Mouse (Mus musculus): ENCODE data around the gene Ptpn14.

Ptpn14 gene

GRCm38 (mm10) chr1:189887518-189887917 is 159.4 kb downstream of the Ptpn14 start:
- no peak for DNase-seq (ENCODE audit: extremely low read depth, low read depth, low spot score)

DNA sequence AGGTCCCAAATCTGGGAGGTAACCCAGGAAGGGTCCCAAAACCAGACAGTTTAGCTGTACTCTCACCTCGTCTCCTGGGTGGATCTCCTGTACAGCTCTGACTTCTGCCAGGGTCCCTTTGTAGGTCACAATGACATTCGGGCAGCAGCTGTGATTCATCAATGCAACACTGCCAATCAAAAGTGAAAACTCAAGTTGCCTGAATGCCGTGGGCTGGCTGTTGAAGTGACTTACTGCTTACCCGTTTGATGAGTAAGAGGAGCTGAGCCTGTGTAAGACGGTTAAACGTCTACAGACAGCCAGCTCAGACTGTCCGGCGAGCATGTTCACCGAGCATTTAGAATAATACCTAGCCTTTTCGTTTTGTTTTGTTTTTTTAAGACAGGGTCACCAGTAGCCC is 160.7 kb downstream of the Ptpn14 start:
- no peak for DNase-seq (ENCODE audit: extremely low read depth, low read depth, low spot score)

DNA sequence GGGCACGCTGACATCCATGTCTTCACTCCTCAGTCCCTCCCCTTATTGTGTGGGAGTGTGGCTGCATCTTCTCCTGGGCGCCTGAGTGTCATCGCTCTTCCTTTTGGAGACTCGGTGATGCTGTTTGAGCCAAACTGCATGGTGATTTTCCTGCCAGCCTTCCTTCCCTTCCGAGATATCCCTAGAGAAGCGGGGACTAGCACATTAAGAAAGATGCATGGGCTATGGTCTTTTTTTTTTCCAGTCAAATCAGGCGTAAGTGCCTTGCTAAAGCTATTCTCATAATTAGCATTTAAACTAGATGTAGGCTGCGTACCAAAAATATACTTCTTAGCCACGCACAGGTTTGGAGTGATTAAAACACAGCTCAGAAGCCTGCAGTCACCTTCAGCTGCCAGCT is 166.1 kb downstream of the Ptpn14 start:
- no peak for DNase-seq (ENCODE audit: extremely low read depth, low read depth, low spot score)

- DNase-seq (ENCODE audit: extremely low read depth, low read depth, low spot score): no peak
These were observed 169.8 kb downstream of the Ptpn14 start for GRCm38 (mm10) chr1:189897861-189898260.

- no peak for DNase-seq (ENCODE audit: extremely low read depth, low read depth, low spot score)
These were observed 170.6 kb downstream of the Ptpn14 start for GRCm38 (mm10) chr1:189898708-189899107.

- no peak for DNase-seq (ENCODE audit: extremely low read depth, low read depth, low spot score)
These were observed 171.5 kb downstream of the Ptpn14 start for GRCm38 (mm10) chr1:189899526-189899925.

DNA sequence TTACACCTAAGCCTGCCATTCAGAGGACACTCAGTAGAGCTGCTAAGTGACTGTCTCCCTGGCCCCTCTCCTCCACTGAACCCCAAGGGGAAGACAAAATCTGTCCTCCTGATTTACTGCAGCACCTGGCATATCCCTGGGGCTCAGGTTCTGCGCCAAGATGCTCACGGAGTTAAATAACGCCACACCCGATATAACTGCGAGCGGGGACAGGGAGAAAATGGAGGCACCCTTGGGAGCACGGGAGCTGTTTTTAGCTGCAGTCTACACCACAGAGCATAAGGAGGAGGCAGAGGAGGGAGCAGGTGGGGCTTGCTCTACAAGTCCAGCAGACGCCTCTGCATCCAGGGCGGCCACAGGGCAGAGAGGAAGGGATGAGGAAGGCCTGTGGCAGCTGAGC is 174.3 kb downstream of the Ptpn14 start:
- DNase-seq (ENCODE audit: extremely low read depth, low read depth, low spot score): no peak

- no peak for DNase-seq (ENCODE audit: extremely low read depth, low read depth, low spot score)
These were observed 175.1 kb downstream of the Ptpn14 start for GRCm38 (mm10) chr1:189903169-189903568.

- DNase-seq (ENCODE audit: extremely low read depth, low read depth, low spot score): no peak
These were observed 182.7 kb downstream of the Ptpn14 start for GRCm38 (mm10) chr1:189910685-189911345.

DNA sequence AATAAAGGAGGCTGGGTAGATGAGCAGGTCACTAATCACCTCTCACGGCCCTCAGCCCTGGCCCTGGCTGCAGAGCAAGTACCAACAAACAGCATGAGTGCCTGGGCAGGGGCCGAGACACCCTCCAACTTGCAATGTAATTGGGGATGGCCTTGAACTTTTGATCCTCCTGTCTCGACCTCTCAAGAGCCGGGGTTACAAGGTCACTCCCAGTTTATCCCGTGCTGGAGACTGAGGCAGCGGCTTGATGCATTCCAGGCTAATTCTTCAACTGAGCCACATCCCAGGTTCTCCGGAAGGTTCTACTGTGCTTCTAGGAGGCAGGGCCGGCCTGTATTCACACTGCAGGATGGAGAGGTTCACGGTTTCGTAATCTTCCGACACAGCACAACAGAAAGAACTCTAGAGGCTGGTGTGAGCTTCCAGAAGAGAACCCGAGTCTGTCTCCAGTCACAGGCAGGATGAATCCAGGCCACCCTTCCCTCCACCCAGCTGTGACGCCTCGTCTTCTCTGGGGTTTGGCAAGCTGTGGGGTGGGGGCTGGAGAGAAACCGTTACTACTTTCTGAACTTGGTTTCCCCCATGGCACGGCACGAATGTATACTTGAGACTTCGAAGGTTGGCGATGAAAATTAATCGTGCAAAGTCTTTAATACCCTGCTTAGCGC is 185.2 kb downstream of the Ptpn14 start:
- DNase-seq (ENCODE audit: extremely low read depth, low read depth, low spot score): no peak

DNA sequence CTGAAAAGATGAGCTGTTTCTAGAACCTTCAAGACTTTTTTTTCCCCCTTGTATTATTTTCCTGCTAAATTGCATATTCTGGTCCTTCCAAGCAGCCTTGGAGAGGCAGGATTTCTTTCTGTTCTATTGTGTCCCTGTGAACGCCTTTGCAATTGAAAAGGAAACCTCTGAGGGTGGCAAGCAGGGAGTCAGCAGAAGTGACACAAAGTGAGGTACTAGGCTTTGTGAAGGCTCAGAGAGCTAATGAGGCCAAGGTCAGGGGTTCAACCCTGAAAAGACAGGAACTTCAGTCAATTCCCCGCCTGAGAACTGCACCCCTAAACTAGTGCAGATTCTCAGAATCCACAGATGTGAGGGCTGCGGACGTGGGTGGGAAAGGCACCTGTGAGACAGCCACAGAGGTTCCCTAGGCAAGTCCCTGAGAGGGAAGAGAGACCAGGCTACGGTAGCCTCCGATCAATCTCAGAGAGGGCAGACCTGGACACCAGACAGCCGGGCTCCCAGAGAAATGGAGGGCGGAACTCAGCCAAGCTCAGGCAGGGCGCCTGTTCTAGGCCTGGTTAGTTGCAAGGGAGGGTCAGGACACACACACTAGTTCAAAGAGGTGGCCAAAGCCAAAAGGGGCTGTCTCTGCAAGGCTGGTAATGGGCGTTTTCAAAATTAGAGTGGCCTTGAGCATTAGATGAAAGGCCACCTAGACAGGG is 188.5 kb downstream of the Ptpn14 start:
- DNase-seq (ENCODE audit: extremely low read depth, low read depth, low spot score): no peak

DNA sequence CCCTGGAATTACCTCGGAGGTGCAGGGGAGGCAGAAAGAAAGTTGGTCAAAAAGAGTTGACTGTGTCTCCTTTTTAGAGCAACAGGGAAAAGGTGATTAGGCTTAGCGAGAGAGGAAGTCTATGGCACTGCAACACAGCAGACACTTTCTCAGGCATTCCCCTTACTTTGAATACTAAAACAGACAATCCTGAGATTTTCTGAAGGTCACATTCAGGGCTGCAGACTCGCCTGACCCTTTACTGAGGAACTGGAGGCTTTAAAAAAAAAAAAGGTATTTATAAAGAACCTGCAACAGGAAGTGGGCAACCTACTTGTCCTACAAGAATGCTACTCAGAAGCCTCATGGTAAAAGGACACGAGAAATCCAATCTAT is 189.0 kb downstream of the Ptpn14 start:
- DNase-seq (ENCODE audit: extremely low read depth, low read depth, low spot score): no peak

GRCm38 (mm10) chr1:189919756-189920155 is 191.7 kb downstream of the Ptpn14 start:
- no peak for DNase-seq (ENCODE audit: extremely low read depth, low read depth, low spot score)

DNA sequence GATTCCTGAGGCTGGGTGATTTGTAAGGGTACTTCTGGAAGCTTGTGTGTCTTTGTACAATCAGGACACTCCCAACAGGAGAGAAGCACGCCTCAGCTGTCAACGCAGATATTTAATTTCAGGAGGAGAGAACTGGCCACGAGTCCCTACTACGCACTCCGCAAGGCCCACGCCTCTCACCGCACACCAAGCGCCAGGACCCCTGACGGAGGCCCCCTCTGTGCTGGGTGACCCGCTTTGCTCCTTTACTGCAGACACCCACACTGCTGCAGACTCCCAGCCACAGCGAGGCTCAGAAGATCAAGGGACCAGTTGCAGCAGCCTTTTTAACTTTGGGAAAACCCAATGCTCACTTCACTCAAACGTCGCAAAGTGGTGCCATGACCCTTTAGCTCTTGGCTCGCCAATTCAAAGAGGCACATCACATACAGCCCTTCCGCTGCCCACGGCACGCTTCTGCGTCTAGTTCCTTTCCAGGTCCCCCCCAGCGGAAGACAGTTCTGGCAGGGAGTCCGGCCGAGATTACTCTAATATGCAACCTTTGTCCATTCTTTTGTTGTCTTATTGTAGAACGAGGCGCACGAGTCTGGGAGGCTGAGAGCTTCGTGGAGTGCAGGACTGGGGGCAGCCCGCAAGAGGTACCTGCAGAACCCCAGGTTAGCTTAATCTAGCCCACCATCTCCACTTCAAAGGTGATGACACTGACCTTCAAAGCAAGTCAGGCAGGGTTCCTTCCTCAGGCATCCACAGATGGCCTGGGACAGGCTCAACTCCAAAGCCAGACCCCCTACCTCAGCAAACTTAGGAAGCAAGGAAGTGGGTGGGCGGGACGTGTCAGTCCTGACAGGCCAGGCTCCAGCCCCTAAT is 192.9 kb downstream of the Ptpn14 start:
- no peak for DNase-seq (ENCODE audit: extremely low read depth, low read depth, low spot score)

DNA sequence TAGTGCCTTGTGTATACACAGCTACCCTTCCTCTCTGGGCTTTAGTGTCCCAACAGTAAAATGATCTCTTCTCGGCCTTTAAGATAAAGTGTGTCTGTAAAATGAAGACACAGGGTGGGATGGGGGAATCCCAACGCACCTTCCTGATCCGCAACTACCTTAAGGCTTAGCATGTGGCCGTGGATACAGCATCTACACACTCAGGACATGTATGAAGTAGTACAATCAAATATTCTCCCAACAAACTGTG is 193.4 kb downstream of the Ptpn14 start:
- DNase-seq (ENCODE audit: extremely low read depth, low read depth, low spot score): no peak

GRCm38 (mm10) chr1:189921818-189922592 is 193.9 kb downstream of the Ptpn14 start, which contains the start of gene Smyd2:
Smyd2 (minus strand) TSS chr1:189922363.
- DNase-seq (ENCODE audit: extremely low read depth, low read depth, low spot score): no peak

DNA sequence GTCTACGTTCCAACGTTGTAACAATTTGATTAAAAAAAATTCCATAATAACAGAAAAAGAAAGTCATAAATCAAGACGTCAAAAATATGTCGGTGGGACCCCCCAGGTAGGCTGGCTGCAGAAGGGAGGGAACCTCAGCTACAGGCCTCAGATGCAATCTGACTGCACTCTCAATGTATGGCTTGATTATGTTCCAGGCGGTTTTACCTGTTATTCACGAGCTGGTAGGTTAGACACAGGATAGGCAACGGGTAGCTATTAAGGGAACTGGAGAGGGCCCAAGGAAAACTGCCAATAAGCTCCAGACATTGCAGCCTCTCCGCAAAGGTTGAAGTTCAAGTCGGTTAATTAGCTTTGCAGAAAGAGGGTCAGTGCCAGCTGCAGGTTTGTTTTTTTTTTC is 194.7 kb downstream of the Ptpn14 start:
- peak; percentile 70 for DNase-seq (ENCODE audit: extremely low read depth, low read depth, low spot score)

GRCm38 (mm10) chr1:189923157-189923556 is 195.1 kb downstream of the Ptpn14 start:
- no peak for DNase-seq (ENCODE audit: extremely low read depth, low read depth, low spot score)

GRCm38 (mm10) chr1:189923871-189924568 is 196.0 kb downstream of the Ptpn14 start:
- DNase-seq (ENCODE audit: extremely low read depth, low read depth, low spot score): no peak

- no peak for DNase-seq (ENCODE audit: extremely low read depth, low read depth, low spot score)
These were observed 198.2 kb downstream of the Ptpn14 start for GRCm38 (mm10) chr1:189926279-189926678.

All from fat pad, adult 2 months (tissue).